Comparison of ENCODE assay signal across 27 mouse cellular contexts in the genomic region with DNA sequence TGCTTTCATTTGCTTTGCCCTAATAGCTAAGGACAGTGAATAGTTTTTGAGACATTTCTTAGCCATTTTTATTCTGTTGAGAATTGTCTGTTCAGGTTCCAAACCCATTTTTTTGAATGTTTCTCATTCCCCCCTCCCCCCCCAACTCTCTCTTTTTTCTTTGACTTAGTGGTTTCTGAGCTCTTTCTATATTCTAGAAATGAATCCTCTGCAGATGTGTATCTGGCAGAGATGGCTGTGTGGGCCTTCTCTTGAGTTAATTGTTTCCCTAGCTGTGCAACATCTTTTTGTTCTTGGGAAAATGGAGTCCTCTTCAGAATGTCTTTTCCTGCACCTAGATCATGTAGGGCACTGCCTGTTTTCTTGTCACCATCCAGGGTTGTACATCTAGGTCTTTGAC. TPM values are rescaled to one million over a fixed set of nuclear protein-coding genes. Genes with fewer than 3 reads are reported as not detected.
DNase-seq lines count a peak whose midpoint lies in the region; ATAC-seq and TF ChIP-seq lines count a peak whose summit lies in the region.
"Had no signal": no experiment of that assay in that cellular context is flagged by ENCODE, and none has a peak within 500 bp of the region (broad histone marks: within the 10 kb centered on the region; RNA-seq: fewer than 3 reads in every experiment).

No protein-coding gene starts in this region.

- H3K27me3 ChIP-seq in hindbrain, postnatal 0 days (ENCODE audit: insufficient read depth, low read length) = no peaks in the 10 kb centered on the region
- H3K27me3 ChIP-seq: embryonic facial prominence, embryonic 13.5 days; forebrain, embryonic 12.5 days; forebrain, embryonic 15.5 days; heart, embryonic 13.5 days had no signal

- H3K9ac ChIP-seq in hindbrain, postnatal 0 days (replicated peaks; ENCODE audit: low read length) = no peak overlapping the region
- H3K9ac ChIP-seq: embryonic facial prominence, embryonic 13.5 days; forebrain, embryonic 12.5 days; forebrain, embryonic 15.5 days; heart, embryonic 13.5 days; hindbrain, embryonic 14.5 days had no signal

- TF ChIP-seq CTCF in hindbrain, postnatal 0 days (IDR thresholded peaks at IDR 0.05; ENCODE audit: low read depth) = no peak

- H3K4me2 ChIP-seq in hindbrain, postnatal 0 days (ENCODE audit: low read depth, low read length) = no peak overlapping the region
- H3K4me2 ChIP-seq: embryonic facial prominence, embryonic 13.5 days; forebrain, embryonic 12.5 days; forebrain, embryonic 15.5 days; heart, embryonic 13.5 days; hindbrain, embryonic 14.5 days had no signal

- H3K4me1 ChIP-seq in hindbrain, postnatal 0 days (ENCODE audit: insufficient read depth, low read length) = no peaks in the 10 kb centered on the region
- H3K4me1 ChIP-seq: embryonic facial prominence, embryonic 13.5 days had no signal

- no peaks in the 10 kb centered on the region for H3K9me3 ChIP-seq in hindbrain, postnatal 0 days (ENCODE audit: low read length)
- H3K9me3 ChIP-seq: embryonic facial prominence, embryonic 10.5 days; embryonic facial prominence, embryonic 13.5 days; forebrain, embryonic 12.5 days; forebrain, embryonic 15.5 days; heart, embryonic 10.5 days; heart, embryonic 13.5 days had no signal

- peak; percentile 43 for DNase-seq in CD4-positive, CD25-positive, alpha-beta regulatory T cell, adult 2 months (ENCODE audit: low read depth, low spot score)
- DNase-seq in CD4-positive helper T cell, adult 2 months (ENCODE audit: low read depth, low spot score) = peak; percentile 58
- DNase-seq in induced T-regulatory cell, adult 2 months (ENCODE audit: low read depth) = peak; percentile 71
- DNase-seq in hindbrain, postnatal 0 days (ENCODE audit: low spot score) = no peak
- no peak for DNase-seq in gastrocnemius, adult 18-20 months (ENCODE audit: low spot score)
- DNase-seq: adrenal gland, adult 2 months; adrenal gland, postnatal 14 days; cerebellum, adult 11 months; cerebellum, adult 2 months; cerebellum, adult 9-11 months; cerebellum, postnatal 25 days; embryo, embryonic 11 days; gastrocnemius, postnatal 10 days; gastrocnemius, postnatal 36 days; heart, adult 2 months; heart, postnatal 14 days; heart, postnatal 4 days had no signal

- ATAC-seq in CD4-positive, CD25-positive, alpha-beta regulatory T cell, adult 4 months = no peak
- no peak for ATAC-seq in hindbrain, postnatal 0 days
- ATAC-seq: forebrain, embryonic 15.5 days; intestine, embryonic 16.5 days had no signal

- H3K27ac ChIP-seq in hindbrain, postnatal 0 days = no peak overlapping the region
- H3K27ac ChIP-seq: embryonic facial prominence, embryonic 10.5 days; embryonic facial prominence, embryonic 13.5 days; forebrain, embryonic 12.5 days; forebrain, embryonic 15.5 days; heart, adult 2 months; heart, embryonic 10.5 days; heart, embryonic 13.5 days; hindbrain, embryonic 14.5 days had no signal

- no peak overlapping the region for H3K4me3 ChIP-seq in hindbrain, postnatal 0 days (ENCODE audit: low read length)
- H3K4me3 ChIP-seq: embryonic facial prominence, embryonic 10.5 days; embryonic facial prominence, embryonic 13.5 days; erythroblast, embryonic 14.5 days; forebrain, embryonic 12.5 days; forebrain, embryonic 15.5 days; heart, adult 2 months; heart, embryonic 10.5 days; heart, embryonic 13.5 days had no signal

- peaks cover 22% of the 10 kb centered on the region for H3K36me3 ChIP-seq in hindbrain, postnatal 0 days (ENCODE audit: insufficient read depth, low read length)

RNA-seq across cellular contexts. Expression of gene Zfp280b, which starts 2.8 kb away (rescaled TPM):
- 1 to 10 TPM; 9.6 to 9.7 TPM for polyA plus RNA-seq in CD4-positive, CD25-positive, alpha-beta regulatory T cell, adult 4 months (2017; shearing (Covaris generic))
- 6.8 and 7.9 TPM in 2 replicates for total RNA-seq in hindbrain, postnatal 0 days (2014; rRNA removed)
- polyA plus RNA-seq in hindbrain, postnatal 0 days (2015; fragmentation: Nextera tagmentation; extraction: Ambion mirVana) = 10.0 and 10.5 TPM in 2 replicates
- 1 to 10 TPM; 8.0 to 10.0 TPM for total RNA-seq in gastrocnemius, adult 18-20 months (2021)

Comparison
In these comparisons a context has a peak if more than half of its experiments do, and no peak if none do; other contexts are left out.
1. DNase-seq: peak in CD4-positive, CD25-positive, alpha-beta regulatory T cell, adult 2 months (single experiment), CD4-positive helper T cell, adult 2 months (single experiment) and induced T-regulatory cell, adult 2 months (single experiment); none in hindbrain, postnatal 0 days (single experiment) and gastrocnemius, adult 18-20 months (single experiment).